Mouse (Mus musculus): ENCODE results near the gene Anp32b.

Anp32b gene

DNA sequence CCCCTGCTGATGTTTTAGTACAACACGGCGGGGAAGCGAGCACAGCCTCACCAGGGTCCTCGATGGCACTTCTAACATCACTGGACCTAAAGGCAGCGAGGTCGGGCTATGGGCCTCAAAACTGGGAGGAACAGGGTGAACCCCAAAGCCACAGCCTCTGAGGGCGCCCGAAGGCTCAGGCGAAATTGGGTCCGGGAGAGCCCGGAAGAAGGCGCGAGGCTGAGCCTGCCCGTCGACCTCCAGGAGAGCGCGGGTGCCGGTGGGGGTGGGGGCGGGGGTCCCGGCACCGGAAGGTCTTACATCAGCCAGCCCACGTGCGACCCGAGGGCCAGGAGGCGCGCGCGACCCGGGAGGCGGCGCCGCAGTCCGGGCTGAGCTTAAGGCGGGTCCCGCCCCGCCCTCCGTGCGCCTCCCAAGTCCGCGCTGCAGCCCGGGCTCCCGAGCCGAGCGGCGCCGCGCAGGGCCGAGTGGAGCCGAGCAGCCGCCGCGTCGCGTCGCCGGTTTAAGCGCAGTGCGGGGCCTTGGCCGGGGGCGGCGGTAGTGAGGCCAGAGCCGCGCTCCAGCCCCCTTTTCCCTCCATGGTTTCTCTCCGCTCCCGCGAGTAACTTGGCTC, at the start of gene Anp32b:
TSS of gene Anp32b (plus strand) at position 384 of the 613 bp plus-strand sequence.
- DNase-seq: peak; percentile 91 to 96

GRCm38 (mm10) chr4:46404042-46404795, 46.5 kb upstream of the Anp32b start:
- no peak for DNase-seq

- DNase-seq: no peak
These were observed 43.6 kb upstream of the Anp32b start for GRCm38 (mm10) chr4:46406966-46407703.

- no peak for DNase-seq
These were observed 40.0 kb upstream of the Anp32b start for GRCm38 (mm10) chr4:46410677-46411076.

- DNase-seq: peak in 1 of 2 experiments; percentile 3
These were observed 39.2 kb upstream of the Anp32b start for GRCm38 (mm10) chr4:46411489-46411888.

GRCm38 (mm10) chr4:46412113-46412512, 38.6 kb upstream of the Anp32b start:
- DNase-seq: no peak

- DNase-seq: no peak
These were observed 37.3 kb upstream of the Anp32b start, which contains the start of gene Hemgn for GRCm38 (mm10) chr4:46413406-46413805. Gene Hemgn (minus strand): TSS chr4:46413506.

DNA sequence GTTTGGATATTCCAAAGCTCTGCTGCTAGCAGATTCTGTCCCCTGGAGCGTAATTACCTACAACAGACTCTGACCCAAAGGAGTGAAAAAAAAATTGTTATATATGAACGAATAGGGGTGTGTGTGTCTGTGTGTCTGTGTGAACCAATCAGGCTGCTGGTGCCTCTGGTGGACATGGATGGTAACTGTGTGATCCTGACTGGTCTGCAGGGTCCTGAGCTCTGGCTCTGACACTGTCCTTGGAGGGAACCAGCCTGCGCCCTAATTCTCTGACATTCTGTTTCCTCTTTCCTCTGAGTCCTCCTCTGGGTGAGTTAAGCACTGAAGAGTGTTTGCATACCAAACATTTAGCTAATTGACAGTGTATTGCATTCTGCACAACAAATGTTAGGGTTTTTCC, 33.2 kb upstream of the Anp32b start:
- DNase-seq: peak; percentile 19 to 53

DNA sequence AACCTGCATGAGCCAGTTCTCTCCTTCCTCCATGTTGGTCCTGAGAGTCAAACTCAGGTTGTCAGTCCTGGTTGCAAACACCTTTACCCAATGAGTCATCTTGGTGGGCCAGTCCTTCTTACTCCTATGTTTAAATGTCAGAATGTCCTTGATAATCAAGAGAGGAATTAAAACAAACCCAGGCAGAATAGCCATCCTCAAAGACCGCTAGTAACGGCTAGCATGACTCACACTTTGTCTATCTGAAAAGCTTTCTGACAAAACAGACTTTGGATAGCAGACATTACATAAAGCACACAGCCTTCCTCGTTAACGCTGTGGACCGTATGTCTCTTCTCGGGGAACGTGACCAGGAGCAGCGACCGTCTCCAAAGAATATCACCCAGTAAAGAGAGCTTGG, 31.9 kb upstream of the Anp32b start:
- DNase-seq: no peak

GRCm38 (mm10) chr4:46422625-46423024, 28.1 kb upstream of the Anp32b start:
- no peak for DNase-seq

DNA sequence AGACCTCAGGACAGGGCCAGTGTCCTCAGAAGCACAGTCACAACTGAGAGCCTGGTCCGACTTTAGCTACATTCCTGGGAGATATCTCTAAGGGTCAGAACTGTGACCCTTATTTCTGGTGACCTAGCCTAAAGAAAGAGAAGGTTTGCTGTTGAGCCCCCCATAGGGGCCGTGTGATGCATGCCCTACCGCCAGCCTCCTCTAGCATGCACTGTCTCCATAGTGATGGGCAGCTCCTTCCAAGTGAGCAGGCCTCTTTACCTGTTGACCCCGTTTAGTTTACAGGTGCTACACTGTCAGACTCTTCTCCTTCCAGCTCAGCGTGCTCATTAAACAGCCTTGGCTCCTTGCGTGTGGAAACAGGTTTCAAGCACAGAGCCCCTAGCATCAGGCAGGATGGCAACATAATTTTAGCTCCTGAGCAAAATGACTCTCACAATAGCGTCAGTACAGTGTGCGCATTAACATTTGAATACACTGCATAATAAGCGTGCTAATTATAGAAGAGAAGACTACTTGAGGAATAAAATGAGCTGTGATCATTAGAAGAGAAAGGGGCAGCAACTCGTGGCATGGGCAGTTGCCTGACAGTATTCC, 21.7 kb upstream of the Anp32b start:
- DNase-seq: no peak

- DNase-seq: no peak
These were observed 18.2 kb upstream of the Anp32b start for GRCm38 (mm10) chr4:46432339-46433036.

- DNase-seq: no peak
These were observed 8.2 kb upstream of the Anp32b start for GRCm38 (mm10) chr4:46442501-46442900.

GRCm38 (mm10) chr4:46445237-46445945, 5.3 kb upstream of the Anp32b start:
- DNase-seq: no peak

DNA sequence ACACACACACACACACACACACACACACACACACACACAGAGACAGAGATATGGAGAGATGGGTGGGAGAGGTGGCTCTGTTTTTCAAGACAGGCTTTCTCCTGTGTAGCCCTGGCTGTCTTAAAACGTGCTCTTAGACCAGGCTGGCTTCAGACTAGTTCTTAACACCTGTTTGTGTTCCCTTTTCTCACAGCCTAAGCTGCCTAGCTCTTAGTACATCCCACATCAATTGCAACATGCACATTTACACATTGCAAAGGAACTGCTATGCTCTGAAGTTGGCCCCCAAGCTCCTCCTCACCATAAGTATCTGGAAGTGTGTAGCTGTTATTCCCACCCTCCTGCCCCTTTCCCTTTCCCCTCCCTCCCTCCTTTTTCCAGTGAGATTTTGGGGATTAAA, 3.2 kb upstream of the Anp32b start:
- DNase-seq: no peak

DNA sequence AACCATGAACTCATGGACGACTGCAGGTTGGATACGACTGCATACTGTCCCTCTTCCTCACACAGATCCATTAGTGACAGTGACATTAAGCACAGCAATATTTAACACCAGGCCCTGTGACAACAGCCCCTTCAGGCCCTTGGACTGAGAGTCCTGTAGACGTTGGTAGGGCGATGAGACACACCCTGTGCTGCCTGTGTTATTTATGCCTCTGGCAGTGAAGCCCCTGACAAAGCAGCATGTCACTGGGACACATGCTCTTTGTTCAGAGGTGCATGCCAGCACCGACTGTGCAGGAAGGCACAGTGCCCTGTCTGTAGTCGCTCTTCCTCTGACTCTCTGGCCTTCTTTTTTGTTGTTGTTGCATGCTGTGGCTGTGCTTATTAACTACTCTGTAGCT, 1.8 kb upstream of the Anp32b start:
- no peak for DNase-seq

DNA sequence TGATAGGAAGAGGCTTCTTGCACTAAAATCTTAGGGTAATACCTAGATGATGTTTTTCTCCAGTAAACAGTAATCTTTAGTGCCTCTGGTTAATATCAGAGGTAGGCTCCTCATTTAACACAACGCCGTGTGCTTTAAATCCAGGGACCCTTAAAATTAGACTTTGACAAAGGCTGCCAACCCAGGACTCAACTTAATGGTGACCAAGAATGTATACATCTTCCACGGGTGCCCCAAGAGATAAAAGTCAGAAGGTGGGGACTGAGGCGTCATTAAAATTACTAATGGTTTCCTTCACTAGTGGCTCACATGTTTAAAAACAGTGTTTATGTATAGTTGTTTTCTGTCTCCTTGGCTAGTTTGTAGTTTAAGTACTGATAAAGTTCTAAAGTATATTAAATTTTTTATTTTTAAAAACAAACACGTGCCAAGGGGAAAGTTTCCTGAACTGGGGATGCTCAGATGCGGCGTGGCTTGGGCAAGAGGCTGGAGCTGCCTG, 633 bp upstream of the Anp32b start:
- no peak for DNase-seq

- peak; percentile 62 to 83 for DNase-seq
These were observed 597 bp downstream of the Anp32b start for GRCm38 (mm10) chr4:46451240-46451757.

GRCm38 (mm10) chr4:46451758-46452480, 1.2 kb downstream of the Anp32b start:
- DNase-seq: peak; percentile 71 to 85

DNA sequence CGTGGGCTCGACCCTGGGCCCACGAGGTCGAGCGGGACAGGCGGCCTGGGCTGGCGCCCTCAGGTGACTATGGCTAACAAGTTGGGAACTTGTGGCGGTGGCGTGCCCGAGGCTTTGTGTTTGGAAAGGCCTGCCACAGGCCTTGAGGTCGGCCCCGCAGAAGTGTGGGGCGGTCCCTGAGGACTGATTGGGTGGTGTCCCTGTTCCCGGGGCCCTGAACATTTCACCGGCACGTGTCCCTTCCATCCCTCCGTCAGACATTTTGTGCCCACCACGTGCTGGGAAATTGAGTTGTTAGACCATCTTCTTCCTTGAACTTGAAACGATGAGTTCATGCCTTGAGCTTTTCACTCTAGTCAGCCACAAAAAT, 1.8 kb downstream of the Anp32b start:
- DNase-seq: peak; percentile 48 to 60

Measured in kidney, postnatal 36 days (tissue).